Mouse (Mus musculus) kidney, adult 2 months (tissue): Measurements from ENCODE around the gene Cnst.

Source experiments
- CTCF ChIP-seq: fragments of 200-500 bp; conservative IDR thresholded peaks from 2 replicates; pipeline ENCODE4 v1.5.1; 2011; ENCODE audit warnings: low read depth, mild to moderate bottlenecking, control low read depth, low read length, moderate library complexity, mixed read lengths; ENCODE audit not compliant: insufficient read depth, insufficient read length
- POLR2A ChIP-seq: fragments of 200-500 bp; IDR thresholded peaks from one replicate; pipeline ENCODE4 v1.6.1; 2011; ENCODE audit warnings: low read depth, low read length, control low read depth

DNA sequence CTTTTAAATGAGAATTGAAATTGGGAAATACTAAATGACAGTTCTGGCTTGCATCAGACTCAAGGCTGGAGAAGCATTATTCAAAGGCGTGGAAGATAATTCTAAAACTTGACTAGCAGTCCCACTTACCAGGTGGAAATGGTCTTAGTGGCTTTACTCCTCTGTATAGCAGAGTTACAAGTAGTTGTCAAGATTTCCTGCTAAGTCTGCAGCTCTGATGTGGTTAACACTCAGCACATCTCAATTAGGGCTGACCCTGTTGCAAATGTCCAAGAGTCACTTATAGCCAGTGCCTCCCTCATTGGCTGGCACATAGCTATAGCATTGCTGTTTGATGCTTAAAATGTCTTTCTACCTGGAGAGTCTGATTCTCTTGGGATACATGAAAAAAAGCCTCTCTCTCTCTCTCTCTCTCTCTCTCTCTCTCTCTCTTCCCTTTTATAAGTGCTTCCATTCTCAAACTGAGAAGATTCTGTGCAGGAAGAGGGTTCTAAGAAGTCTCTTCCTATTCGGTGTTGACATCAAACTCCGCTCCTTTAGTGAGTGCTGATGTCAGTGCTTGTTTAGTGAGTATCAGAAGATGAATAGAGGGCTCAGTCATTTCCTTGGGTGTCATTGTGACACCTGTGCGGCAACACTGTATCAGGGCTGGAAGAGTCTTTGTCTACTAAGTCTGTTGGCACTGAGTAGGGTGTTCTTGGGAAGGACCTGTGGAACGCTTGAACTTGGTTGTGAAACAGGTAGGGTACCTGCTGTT is 3.0 kb downstream of the Cnst start:
- TF ChIP-seq CTCF (no peak), POLR2A (no peak)
